Mouse (Mus musculus) lung, postnatal 10 days (tissue): Measurements from ENCODE around the gene Prdm1.

Experiments used
- DNase-seq: peaks from one replicate; pipeline ENCODE4 v3.0.0; 2021

Gene Prdm1

DNA sequence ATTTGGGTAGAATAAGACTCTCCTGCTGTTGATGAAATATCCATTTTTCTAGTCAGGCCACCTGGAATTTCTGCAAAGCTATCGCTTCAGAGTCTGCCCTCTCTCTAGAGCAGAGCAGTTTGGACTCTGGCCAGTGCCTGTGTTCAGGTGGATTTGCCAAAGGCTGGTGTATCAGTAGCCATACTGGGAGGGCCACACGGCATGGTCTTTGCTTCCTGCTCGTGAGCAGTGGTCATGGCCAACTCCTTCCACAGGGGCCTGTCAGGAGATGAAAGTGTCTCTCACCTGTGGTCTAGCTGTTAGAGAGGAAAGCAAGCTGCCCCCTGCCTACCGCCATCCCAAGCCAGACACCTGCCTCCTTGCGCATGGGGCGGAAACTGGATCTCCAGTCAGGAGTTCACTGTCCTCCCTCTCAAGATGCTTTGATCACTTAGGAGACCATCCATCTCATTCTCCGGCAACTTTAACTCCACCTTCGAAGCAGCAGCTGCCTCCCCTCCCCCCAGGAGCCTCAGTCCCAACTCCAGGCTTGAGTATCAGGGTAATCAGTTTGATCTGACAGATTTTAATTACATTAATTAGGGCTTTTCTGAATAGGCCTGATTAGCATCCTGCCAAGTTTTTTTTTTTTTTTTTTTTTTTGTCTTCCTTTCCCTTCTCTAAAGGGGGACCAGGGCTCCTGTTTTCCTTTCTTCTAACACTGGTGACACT, 35.3 kb downstream of the Prdm1 start:
- no peak for DNase-seq

DNA sequence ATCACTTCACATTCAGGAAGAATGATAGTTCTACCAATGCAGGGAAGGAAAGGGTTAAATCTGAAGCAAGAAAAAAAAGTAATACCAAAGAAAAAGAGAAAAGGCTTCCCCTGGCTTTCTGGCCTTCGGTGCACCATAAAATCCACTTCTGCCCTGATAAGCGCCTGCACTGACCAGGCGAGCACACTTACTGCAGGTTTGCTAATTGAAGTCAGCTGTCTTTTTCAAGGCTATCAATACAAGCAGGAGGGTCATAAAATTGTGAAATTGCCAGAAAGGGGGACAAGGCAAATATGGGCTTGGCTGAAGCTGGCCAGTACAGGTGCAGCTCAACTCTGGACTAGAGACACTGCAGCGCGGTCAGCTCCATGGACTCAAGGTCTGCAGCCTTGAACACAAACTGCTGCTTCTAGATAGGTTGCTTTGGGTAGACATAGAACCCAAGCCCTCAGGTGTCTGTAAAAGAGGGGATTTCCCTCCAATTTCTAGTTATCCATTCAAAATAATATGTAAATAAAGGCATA, 37.3 kb downstream of the Prdm1 start:
- no peak for DNase-seq

DNA sequence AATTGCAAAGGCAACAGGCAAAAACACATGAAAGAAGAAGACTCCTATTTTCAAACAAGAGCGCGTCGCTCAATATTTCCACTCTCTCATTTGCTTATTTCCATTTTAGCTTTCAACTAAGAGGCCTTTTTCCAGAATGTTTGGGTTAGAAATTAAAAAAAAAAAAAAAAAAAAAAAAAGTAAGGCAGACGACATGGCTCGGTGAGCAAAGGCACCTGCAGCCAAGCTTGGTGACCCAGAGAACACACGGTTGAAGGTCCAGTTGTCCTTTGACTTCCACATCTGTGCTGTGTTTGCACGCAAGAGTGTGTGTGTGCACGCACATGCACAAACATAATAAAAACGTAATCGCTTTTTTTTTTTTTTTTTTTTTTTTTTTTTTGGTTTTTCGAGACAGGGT, 41.2 kb downstream of the Prdm1 start:
- DNase-seq: no peak

- DNase-seq: no peak
These were observed 44.2 kb downstream of the Prdm1 start for GRCm38 (mm10) chr10:44484077-44484476.

- no peak for DNase-seq
These were observed 45.2 kb downstream of the Prdm1 start for GRCm38 (mm10) chr10:44483116-44483515.

GRCm38 (mm10) chr10:44481379-44481778, 46.9 kb downstream of the Prdm1 start:
- DNase-seq: peak; percentile 56

DNA sequence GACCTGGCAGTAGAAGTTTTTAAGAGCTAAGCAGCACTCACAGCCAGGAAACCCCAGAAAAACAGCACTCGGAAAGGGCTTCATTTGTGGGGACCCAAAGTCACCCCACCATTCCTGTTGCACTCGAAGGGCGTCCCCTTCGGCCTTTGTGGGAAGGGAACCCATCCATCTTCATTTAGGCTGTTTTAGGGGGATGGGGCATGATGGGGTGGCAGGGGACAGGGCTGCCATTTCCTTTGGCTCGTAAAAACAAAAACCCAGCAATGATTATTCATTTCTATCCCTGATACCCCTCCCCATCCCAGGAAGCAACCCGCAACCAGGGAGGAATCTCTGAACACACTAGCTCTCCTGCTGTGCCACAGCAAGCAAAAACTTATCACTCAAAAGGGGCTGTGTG, 49.0 kb downstream of the Prdm1 start:
- DNase-seq: no peak

- DNase-seq: no peak
These were observed 50.2 kb downstream of the Prdm1 start for GRCm38 (mm10) chr10:44478091-44478490.

DNA sequence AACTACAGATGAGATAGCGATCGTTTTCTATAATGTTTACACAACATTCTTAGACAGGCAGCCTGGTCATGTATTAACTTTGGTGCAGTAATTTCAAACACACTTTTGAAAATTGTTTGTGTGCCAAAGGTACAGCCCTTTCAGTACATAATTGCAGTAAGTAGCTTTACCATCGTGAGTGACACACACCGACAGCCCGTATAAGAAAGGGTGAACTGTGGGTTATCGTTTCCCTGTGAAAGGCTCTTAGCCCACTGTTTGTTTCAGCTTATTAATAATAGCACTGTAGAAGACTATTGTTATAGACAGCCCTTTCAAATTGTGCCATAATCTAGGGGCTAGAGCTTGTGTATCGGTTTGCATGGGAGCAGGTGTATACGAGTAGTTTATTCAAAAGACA, 51.1 kb downstream of the Prdm1 start:
- no peak for DNase-seq

GRCm38 (mm10) chr10:44476523-44476922, 51.8 kb downstream of the Prdm1 start:
- peak; percentile 16 for DNase-seq

GRCm38 (mm10) chr10:44475376-44475775, 52.9 kb downstream of the Prdm1 start:
- DNase-seq: no peak

GRCm38 (mm10) chr10:44474256-44474655, 54.0 kb downstream of the Prdm1 start:
- peak; percentile 64 for DNase-seq

- no peak for DNase-seq
These were observed 62.7 kb downstream of the Prdm1 start for GRCm38 (mm10) chr10:44465618-44466017.

DNA sequence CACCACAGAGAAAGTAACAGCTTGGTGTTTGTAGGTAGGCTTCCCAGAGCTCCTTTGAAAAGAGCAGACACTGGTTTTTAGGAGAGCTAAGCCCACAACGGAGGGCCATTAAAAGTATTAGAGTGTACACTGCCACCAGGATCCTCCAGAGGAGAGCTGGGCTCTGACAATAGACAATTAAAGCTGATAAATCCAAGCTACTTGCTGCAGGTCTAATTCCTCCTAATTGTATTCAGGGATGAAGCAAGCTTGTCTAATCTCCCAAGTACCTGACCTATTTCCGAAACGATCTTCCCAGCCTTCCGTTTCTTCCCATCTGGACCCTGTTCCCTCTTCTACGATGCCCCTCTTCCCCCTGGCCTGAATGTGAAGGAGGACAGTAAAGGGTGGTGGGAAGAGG, 63.7 kb downstream of the Prdm1 start:
- DNase-seq: no peak

GRCm38 (mm10) chr10:44463856-44464255, 64.4 kb downstream of the Prdm1 start:
- DNase-seq: no peak

DNA sequence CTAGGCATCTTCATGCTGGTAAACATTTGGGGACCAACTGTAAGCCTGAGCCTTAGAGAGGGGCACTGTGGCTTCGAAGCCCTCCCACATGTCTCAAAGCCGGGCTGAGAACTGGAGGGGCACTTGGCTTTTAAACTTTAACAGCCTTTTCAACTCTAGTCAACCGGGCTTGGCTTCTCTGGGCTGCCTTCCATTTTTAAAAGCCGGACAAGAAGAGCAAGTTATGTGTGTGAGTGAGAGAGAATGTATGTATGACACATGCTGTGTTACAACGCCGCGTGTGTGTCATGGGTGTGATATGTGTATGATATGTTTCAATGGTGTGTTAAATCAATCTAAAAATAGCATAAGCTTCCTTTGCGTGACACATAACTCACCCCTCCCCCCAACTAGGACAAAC, 66.0 kb downstream of the Prdm1 start:
- no peak for DNase-seq

- no peak for DNase-seq
These were observed 67.2 kb downstream of the Prdm1 start for GRCm38 (mm10) chr10:44461063-44461462.

DNA sequence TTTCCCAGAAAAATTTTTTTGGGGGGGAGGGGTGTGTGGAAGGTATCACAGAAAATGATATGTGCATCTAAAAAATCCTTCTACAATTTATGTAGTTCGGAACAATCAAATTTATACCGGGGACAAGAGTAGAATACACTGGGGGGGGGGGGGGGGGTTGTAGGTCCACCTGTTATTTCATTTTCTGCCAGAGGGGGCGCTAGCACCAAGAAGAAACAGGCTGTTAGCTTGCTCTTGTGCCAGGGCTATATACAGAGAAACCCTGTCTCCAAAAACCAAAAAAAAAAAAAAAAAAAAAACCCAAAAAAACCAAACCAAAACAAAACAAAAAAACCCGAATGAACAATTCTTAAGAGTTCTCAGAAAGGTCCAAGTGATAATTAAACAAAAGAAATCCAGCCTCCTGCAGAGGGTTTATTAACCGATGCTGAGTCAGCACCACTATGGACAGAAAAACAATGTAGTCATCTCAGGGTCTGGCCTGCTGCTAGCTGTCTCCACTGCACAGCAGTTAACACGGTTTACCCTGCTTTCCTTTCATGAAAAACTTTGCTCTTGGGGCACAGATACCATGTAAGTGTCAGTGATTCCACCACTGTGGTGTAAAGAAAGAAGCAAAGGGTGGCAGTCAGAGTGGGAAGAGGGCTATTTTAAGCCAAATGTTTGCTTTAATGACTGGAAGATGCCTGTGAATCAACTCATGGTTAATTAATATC, 68.0 kb downstream of the Prdm1 start:
- peak; percentile 77 for DNase-seq

- DNase-seq: peak; percentile 28
These were observed 68.8 kb downstream of the Prdm1 start for GRCm38 (mm10) chr10:44459321-44460000.

- peak; percentile 81 for DNase-seq
These were observed 69.6 kb downstream of the Prdm1 start for GRCm38 (mm10) chr10:44458534-44459315.

- no peak for DNase-seq
These were observed 70.3 kb downstream of the Prdm1 start for GRCm38 (mm10) chr10:44457791-44458533.
